Mouse (Mus musculus) embryonic fibroblast, embryonic 13.5 days (primary cell): ENCODE data around the gene Abi1.

Source experiments
- CTCF ChIP-seq: IDR thresholded peaks from 2 replicates; pipeline ENCODE4 v1.5.1; 2011; ENCODE audit warnings: mild to moderate bottlenecking, control low read depth, low read length, moderate library complexity, borderline replicate concordance; ENCODE audit not compliant: insufficient read depth
- POLR2A ChIP-seq: IDR thresholded peaks from 2 replicates; pipeline ENCODE4 v1.6.1; 2011; ENCODE audit warnings: low read depth, mild to moderate bottlenecking, control low read depth, low read length, moderate library complexity

- TF ChIP-seq CTCF (no peak), POLR2A (no peak)
Measured at GRCm38 (mm10) chr2:23021721-23022120, 18.3 kb downstream of the Abi1 start.
